Mouse (Mus musculus): ENCODE results near the gene Olfr430. TPM values are rescaled to one million over a fixed set of nuclear protein-coding genes. Genes with fewer than 3 reads are reported as not detected.

Olfr430 gene
- total RNA-seq, 4 experiments from 2014 or later: not detected

Other genes starting within 250 kb of the Olfr430 start
- gene Ifi211, start 153.6 kb upstream of the Olfr430 start, total RNA-seq (2022): under 1 TPM in 2 of 4 experiments, not detected in 2; 0.26 to 0.55 TPM
- gene Mndal, start 124.1 kb upstream of the Olfr430 start, total RNA-seq (2022): 1 to 10 TPM; 1.1 to 1.6 (median 1.3) TPM
- under 1 TPM; 0.65 to 0.87 (median 0.69) TPM for gene Ifi203, start 123.9 kb upstream of the Olfr430 start, total RNA-seq (2022)
- not detected for gene Ifi202b, start 83.9 kb upstream of the Olfr430 start, total RNA-seq (2022)
- not detected for gene Ifi205, start 34.8 kb upstream of the Olfr430 start, total RNA-seq (2022)
- gene Olfr433, start 25.9 kb upstream of the Olfr430 start, total RNA-seq (2022): not detected
- not detected for gene Olfr432, start 17.4 kb upstream of the Olfr430 start, total RNA-seq (2022)
- gene Olfr429, start 17.7 kb downstream of the Olfr430 start, total RNA-seq (2022): not detected
- not detected for gene Olfr427, start 30.3 kb downstream of the Olfr430 start, total RNA-seq (2022)
- not detected for gene Olfr231, start 54.6 kb downstream of the Olfr430 start, total RNA-seq (2022)
- not detected for gene Olfr424, start 64.9 kb downstream of the Olfr430 start, total RNA-seq (2022)
- not detected for gene Olfr420, start 89.0 kb downstream of the Olfr430 start, total RNA-seq (2022)
- under 1 TPM in 2 of 4 experiments, not detected in 2; 0.05 to 0.06 TPM for gene Spta1, start 106.2 kb downstream of the Olfr430 start, total RNA-seq (2022)
- not detected for gene Olfr419, start 185.5 kb downstream of the Olfr430 start, total RNA-seq (2022)

Data from left cerebral cortex, adult 8-10 months (tissue).